Mouse (Mus musculus) small intestine, adult 2 months (tissue): Measurements from ENCODE around the gene Myt1l.

Source experiments
- CTCF ChIP-seq: fragments of 200-500 bp; IDR thresholded peaks from 2 replicates; pipeline ENCODE4 v1.5.1; 2012; ENCODE audit warnings: low read depth, mild to moderate bottlenecking, control low read depth, inconsistent platforms, low read length, moderate library complexity, mixed read lengths; ENCODE audit not compliant: insufficient replicate concordance, insufficient read length; ENCODE audit errors: extremely low read depth
- POLR2A ChIP-seq: fragments of 200-500 bp; IDR thresholded peaks from 2 replicates; pipeline ENCODE4 v1.6.1; 2012; ENCODE audit warnings: low read depth, mild to moderate bottlenecking, control low read depth, inconsistent platforms, low read length, moderate library complexity

DNA sequence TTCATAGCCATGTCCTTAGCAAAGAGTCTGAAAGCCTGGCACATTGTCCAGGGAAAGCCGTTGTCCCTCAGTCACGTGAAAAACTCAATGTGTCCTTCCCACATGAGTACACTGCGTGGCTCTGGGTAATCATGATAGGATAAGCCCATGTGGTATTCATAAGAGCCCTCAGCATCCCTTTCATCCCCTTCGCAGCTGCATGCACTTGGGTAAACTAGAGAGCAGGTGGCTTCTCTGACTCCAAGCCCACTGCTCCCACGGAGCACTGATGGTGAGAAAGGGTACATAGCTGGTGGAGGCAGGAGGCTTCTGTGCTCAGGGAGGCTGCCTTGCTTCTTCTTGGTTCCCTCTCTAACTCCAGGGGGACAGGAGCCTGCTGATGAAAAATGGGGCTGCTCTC lies 76.9 kb downstream of the Myt1l start:
- TF ChIP-seq POLR2A (no peak), CTCF (no peak)
